Mouse (Mus musculus) sigmoid colon, adult 10 weeks (tissue): ENCODE data around the gene Crtac1. TPM values are rescaled to one million over a fixed set of nuclear protein-coding genes. Genes with fewer than 3 reads are reported as not detected.

Source experiments
- polyA plus RNA-seq: library from polyadenylated mRNA; stranded (reverse); fragments of 350-450 nt; fragmentation: Illumina TruSeq; extraction: RNeasy Lipid Tissue Mini Kit (QIAGEN cat#74804); gene quantifications from one replicate; pipeline ENCODE4 v1.2.3, GENCODE M21; 2014; ENCODE audit warnings: low read depth, low replicate concordance

Crtac1 gene
- polyA plus RNA-seq: not detected

DNA sequence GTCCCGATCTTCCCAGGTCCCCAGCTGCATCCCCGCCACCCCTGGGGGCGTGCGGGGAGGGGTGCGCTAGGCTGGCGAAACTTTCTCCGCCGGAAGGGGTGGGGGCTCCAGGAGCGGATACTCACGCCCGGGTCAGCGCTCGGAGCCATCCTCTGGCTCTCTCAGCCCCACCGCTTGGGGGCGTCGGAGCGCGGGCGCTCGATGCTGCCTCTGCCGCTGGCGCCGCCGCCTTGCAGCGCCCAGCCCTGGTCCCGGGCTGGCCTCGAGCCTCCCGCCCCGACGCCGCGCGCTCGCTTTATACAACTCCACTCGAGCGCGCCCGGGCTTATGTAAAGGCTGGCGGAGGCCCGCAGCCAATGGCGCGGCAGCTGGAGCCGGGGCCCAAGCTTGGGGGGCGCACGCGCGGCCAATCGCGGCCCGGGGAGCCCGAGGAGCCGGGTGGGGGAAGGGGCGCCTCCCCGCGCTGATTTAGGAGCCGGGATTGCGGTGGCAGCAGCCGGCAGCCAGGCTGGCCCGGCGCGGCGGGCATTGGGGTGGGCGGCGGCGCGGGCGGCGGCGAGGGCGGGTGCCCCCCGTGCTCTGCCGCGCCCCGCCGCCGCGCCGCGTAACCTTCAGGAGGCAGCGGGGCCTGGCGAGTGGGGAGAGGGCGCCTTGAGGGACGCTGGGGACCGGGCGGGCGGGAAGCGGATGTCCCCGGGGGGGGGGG lies at the start of gene Crtac1:
TSS of gene Crtac1 (minus strand) at position 299 of the 706 bp plus-strand sequence.

DNA sequence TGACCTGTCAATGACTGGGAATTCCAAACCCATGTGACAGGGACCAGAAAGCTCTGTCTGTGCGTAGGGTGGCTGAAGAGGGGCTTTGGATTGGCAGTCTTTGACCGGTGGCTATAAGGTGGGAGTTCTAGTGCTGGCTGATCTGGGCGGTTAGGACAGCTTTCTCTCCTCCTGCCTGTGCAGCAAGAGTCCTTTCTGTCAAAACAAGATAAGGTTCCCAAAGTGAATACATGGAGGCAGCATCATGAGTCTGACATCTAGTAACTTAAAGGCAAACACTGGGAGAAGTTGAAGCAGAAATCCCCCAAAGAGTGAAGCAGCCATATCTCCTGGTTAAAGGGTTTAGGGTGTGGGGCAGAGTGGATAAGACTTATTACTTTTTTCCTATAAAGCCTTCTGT lies 184.1 kb downstream of the Crtac1 start, which contains the start of gene Golga7b:
TSS of gene Golga7b (plus strand) at position 56 of the 400 bp plus-strand sequence.

Other genes starting within 250 kb of the Crtac1 start
- 0.38 TPM for gene Sfrp5, start 229.5 kb downstream of the Crtac1 start, polyA plus RNA-seq
- gene Golga7b, start 184.2 kb downstream of the Crtac1 start, polyA plus RNA-seq: 0.25 TPM
- gene R3hcc1l, start 87.0 kb upstream of the Crtac1 start, polyA plus RNA-seq: 31.3 TPM
- gene Loxl4, start 181.0 kb upstream of the Crtac1 start, polyA plus RNA-seq: 0.25 TPM